Mouse (Mus musculus) kidney, postnatal 10 days (tissue): ENCODE results near the gene Renbp.

ENCODE experiments used
- DNase-seq: peaks from one replicate; pipeline ENCODE4 v3.0.0; 2021; ENCODE audit warnings: mixed read lengths

Renbp gene

DNA sequence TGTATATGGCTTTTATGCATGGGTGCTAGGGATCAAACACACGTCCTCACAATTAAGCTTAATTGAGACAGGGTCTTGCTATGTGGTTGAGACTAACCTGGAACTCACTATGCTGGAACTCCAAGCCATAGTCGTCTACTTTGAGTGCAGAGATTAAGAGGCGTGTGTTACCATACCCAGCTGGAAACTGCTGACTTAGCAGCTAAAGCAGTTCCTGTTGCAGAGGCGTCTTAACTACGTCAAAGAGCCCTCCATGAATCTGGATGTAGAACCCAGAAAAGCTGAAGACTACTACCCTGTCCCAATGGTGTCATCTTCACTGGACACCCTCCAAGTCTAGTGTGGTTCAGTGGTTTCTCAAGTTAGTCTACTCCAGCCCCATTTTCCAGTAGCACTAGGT lies 12.0 kb downstream of the Renbp start:
- no peak for DNase-seq

GRCm38 (mm10) chrX:73916945-73917344 lies 13.7 kb downstream of the Renbp start:
- no peak for DNase-seq

DNA sequence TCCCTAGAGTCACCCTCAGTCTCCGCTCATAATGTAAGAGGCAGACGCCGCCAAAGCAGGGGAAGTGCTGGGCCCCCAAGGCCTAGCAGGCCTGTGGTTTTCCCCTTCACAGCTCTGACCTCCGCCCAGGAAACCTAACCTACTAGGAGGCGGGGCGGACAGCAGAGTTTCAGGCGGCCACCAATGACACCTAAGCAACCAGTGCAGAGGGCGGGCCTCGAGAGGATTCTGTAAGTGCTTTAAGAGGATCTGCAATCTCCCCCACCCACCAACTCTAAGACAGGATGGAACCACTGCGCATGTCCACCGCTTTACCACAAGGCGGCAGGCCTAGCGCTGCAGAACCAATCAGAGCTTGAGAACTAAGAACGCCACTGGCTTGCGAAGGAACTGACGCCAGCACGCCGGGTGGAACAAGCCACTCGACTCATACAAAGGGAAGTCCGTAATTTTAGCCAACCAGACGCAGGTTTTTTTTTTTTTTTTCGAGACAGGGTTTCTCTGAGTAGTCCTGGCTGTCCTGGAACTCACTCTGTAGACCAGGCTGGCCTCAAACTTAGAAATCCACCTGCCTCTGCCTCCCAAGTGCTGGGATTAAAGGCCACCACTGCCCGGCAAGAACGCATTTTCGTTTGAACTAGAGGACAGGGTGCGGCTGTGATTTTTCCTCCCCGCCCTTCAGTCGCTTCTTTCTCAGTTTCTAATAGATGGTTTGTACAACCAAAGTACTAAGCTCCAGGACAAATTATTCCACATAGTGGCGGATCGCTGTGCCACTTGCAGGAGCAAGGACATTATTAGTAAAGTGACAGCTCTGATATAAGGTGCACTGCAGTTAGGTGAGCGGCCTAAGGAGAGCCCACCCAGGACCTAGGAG lies 15.6 kb downstream of the Renbp start:
- DNase-seq = peak; percentile 93

DNA sequence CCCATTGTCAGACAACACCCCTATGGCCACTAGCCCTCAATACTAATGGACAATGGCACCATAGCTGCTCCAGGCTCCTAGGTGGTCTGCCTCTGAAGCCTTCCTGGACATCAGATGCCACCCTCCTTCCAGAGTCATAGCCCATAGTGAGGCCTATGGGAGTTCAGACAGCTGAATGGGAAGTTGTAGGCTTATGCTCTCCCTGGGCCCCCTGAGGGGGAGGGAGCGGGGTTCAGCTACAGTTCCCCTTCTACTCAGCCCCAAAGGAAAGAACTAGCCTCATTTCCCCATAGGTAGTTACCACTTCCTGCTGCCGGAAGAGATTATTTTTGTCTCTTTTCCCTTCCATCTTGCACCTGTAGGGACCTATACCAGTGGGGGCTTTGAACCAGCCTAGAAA lies 19.1 kb downstream of the Renbp start:
- no peak for DNase-seq

- peak; percentile 18 for DNase-seq
Measured at GRCm38 (mm10) chrX:73911156-73911555, 19.5 kb downstream of the Renbp start.

GRCm38 (mm10) chrX:73910451-73910850 lies 20.2 kb downstream of the Renbp start:
- no peak for DNase-seq

- no peak for DNase-seq
Measured at GRCm38 (mm10) chrX:73910049-73910448, 20.6 kb downstream of the Renbp start.

GRCm38 (mm10) chrX:73897959-73898358 lies 32.7 kb downstream of the Renbp start:
- no peak for DNase-seq

- peak; percentile 72 for DNase-seq
Measured at GRCm38 (mm10) chrX:73895719-73896118, 34.9 kb downstream of the Renbp start, which contains the start of gene L1cam. L1cam (minus strand) TSS chrX:73896105.

DNA sequence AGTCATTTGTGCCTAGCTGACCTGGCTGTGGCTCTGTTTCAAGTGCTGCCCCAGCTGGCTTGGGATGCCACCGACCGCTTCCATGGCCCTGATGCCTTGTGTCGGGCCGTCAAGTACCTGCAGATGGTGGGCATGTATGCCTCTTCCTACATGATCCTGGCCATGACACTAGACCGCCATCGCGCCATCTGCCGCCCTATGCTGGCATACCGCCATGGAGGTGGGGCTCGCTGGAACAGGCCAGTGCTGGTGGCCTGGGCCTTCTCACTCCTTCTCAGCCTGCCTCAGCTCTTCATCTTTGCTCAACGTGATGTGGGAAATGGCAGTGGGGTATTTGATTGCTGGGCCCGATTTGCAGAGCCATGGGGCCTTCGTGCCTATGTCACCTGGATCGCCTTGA lies 37.8 kb downstream of the Renbp start:
- peak; percentile 12 for DNase-seq

DNA sequence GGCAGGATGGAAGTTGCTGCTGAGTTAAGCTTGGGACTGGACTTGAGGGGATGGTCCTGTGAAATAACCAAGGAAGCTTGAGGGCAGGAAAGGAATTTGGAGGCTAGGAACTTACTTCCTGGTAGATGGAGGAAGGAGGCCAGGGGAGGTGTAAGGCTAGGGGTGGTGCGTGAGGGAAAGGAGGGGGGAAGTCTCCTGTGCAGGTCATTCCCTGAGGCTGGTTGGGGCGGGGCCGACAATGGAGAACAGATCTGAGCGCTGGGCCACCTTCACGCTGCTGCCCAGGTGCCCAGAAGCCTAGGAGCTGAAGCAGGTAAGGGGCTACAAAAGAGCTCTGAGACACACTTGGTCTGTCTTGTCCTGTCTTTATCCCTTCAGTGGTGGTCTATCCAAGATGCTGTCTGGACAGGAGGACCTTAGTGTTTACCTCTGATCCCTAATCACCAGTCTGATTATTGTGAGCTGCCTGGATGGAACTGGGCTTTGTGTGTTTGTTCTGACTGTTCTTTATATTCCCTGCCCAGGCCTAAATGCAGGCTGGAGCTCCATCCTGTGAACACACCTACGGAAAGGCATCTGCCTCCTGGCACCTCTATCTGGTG lies 39.0 kb downstream of the Renbp start, which contains the start of gene Avpr2:
TSS of gene Avpr2 (plus strand) at position 552 of the 602 bp plus-strand sequence.
- peak; percentile 24 for DNase-seq

DNA sequence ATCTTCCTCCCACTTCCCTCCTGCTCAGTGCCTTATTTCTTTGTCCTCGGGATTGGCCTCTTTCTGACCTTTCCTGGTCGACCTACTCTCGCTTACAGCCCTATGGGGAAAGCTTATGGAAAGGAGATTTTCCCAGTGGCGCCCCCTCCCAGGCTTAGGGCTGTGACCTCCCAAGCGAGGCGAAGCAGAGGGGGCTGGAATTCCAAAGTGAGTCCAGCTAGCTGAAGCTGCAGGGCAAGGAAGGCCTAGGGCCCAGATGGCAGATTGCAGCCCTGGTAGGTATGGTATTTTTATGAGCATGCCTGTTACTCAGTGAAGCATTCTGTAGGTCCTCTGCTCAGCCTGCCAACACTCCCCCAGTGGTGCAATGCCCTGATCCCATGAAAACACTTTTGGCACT lies 49.2 kb downstream of the Renbp start:
- DNase-seq = peak; percentile 46

GRCm38 (mm10) chrX:73881036-73881427 lies 49.6 kb downstream of the Renbp start:
- DNase-seq = peak; percentile 4

DNA sequence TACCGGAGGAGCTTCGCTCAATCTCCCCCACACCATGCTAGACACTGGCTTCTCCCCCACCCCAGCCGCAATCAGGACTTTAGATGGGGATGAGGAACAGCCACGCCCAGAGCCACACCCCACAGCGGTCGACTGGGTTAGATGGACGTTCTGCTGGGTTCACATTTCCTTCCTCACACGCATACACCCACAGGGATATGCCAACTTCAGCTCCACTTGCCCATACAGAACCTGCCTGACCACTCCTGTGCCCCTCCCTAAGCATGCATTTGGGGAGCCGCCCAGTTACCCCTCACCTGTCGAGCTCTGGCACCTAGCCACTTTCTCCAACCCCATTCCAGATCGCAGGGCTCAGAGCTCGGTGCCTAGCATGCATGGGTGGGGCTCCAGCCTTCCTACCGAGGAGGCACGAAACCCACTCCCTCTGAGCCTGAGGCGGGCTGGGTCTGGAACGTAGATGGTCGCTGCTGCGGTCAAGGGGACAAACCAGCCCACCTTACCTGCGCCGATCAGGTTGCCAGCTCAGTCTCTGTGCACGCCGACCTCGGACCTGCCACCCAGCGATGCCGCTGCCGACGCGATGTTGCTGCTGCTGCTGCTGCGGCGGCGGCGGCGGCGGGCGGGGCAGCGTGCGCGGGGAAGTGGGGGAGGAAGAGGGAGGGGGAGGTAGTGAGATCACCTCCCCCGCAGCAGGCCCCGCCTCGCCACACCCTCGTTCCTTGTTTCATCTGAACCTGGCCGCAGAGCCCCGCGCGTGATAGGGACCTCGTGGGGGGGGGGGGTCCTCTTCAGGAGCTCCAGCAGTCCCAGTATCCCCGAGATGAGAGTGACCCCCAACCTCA lies 50.2 kb downstream of the Renbp start:
- DNase-seq = peak; percentile 60

GRCm38 (mm10) chrX:73877014-73877413 lies 53.6 kb downstream of the Renbp start:
- DNase-seq = no peak

GRCm38 (mm10) chrX:73875881-73876280 lies 54.8 kb downstream of the Renbp start:
- DNase-seq = no peak
